Mouse (Mus musculus) olfactory bulb, adult 2 months (tissue): Measurements from ENCODE around the gene Clcn5.

Source experiments
- CTCF ChIP-seq: fragments of 200-500 bp; IDR thresholded peaks from 2 replicates; pipeline ENCODE4 v1.5.1; 2012; ENCODE audit warnings: low read depth, mild to moderate bottlenecking, low read length, moderate library complexity; ENCODE audit not compliant: insufficient read depth
- POLR2A ChIP-seq: fragments of 200-500 bp; IDR thresholded peaks from 2 replicates; pipeline ENCODE4 v1.6.1; 2012; ENCODE audit warnings: mild to moderate bottlenecking, low read depth, low read length, moderate library complexity; ENCODE audit not compliant: insufficient read depth

- TF ChIP-seq CTCF: no peak
- TF ChIP-seq POLR2A: no peak
Measured at GRCm38 (mm10) chrX:7318551-7319025, 570 bp downstream of the Clcn5 start.
